13 mouse cellular contexts compared by ENCODE assay signal in genomic region chr3:53417701-53418100, GRCm38 (mm10).
"Had no signal": no experiment of that assay in that cellular context is flagged by ENCODE, and none has a peak within 500 bp of the region (broad histone marks: within the 10 kb centered on the region; RNA-seq: fewer than 3 reads in every experiment).

No protein-coding gene starts in this region.

- H3K4me1 ChIP-seq: liver, embryonic 15.5 days had no signal

- H3K27me3 ChIP-seq: liver, embryonic 15.5 days; neural tube, embryonic 15.5 days had no signal

- DNase-seq: kidney, postnatal 14 days; left cerebral cortex, postnatal 4 days; lung, adult 2 months; lung, postnatal 36 days; midbrain, embryonic 14.5 days; right cerebral cortex, postnatal 4 days; spleen, adult 18-20 months; thymus, postnatal 36 days had no signal

- H3K4me3 ChIP-seq: limb, embryonic 13.5 days; liver, embryonic 15.5 days; midbrain, embryonic 10.5 days; myocyte; neural tube, embryonic 15.5 days had no signal

- H3K27ac ChIP-seq: limb, embryonic 13.5 days; liver, embryonic 15.5 days; midbrain, embryonic 10.5 days; neural tube, embryonic 15.5 days had no signal
